Mouse (Mus musculus): ENCODE results near the gene Gins1. TPM values are rescaled to one million over a fixed set of nuclear protein-coding genes. Genes with fewer than 3 reads are reported as not detected.
"Not testable (repeated sequence)": the region's sequence is repeated elsewhere in the genome, so short reads cannot be mapped to it uniquely, and the experiment has no call there.

Gins1 gene
- total RNA-seq, 2 experiments from 2014 or later: 0.65 to 1.6 TPM

DNA sequence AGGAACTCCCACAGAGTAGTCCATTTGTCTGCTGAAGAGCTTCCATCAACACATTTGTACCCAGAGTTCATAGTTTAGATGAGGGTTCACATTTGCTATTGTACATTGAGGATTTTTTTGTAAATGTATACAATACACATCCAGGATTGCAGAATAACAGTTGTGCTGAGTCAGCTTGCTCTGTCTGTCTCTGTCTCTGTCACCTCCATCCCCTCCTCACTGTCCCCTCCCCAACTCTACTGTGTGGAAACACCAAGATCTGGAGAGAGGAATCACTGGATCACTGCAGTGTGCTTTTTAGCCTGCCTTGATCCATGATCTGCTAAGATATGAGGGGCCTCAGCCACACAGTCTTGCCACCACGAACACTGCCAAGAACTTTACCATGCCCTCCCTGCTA lies 19.4 kb upstream of the Gins1 start:
- no peak for TF ChIP-seq CTCF (IDR thresholded peaks at IDR 0.05)
- no peak for DNase-seq (ENCODE audit: extremely low spot score in 1 of 2, low spot score in 2 of 2)
- no peak overlapping the region for H3K27ac ChIP-seq
- intact Hi-C loops (cut with DNase I): no loop called here
- no peak overlapping the region for H3K4me3 ChIP-seq

DNA sequence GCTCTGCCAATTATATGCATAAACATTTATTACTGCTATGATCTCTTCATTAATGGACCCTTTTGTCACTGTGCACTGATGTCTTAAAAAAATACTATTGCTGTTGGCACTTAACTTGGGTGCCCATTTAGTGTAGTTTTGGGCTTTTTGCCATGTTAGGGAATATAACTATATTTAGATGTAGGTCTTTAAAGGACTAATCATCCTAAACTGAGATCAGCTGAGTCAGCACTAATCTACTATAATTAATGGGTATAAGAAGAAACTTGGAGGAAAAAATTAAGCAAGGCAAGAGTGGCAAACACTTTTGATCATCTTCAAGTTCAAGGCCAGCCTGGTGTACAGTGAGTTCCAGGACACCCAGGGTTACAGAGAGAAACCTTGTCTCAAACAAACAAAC lies 18.9 kb upstream of the Gins1 start:
- H3K4me3 ChIP-seq: no peak overlapping the region
- no peak overlapping the region for H3K27ac ChIP-seq
- no peak for DNase-seq (ENCODE audit: extremely low spot score in 1 of 2, low spot score in 2 of 2)
- TF ChIP-seq CTCF (IDR thresholded peaks at IDR 0.05): no peak
- intact Hi-C loops (cut with DNase I): no loop called here

DNA sequence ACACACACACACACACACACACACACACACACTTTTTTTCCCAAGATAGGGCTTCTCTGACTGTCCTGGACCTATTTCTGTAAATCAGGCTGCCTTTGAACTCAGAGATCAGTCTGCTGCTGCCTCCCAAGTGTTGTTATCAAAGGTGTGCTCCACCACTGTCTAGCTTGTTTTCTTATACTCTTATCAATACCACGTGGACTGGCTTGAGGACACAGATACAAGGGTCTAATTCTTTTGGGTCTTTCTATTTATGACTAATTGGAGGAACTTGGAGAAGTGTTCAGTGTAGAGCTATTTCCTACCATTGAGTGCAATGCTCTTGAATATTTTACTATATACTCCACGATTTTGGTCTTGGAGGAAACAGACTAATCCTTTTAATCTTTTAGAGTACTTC lies 17.8 kb upstream of the Gins1 start:
- H3K4me3 ChIP-seq: no peak overlapping the region
- intact Hi-C loops (cut with DNase I): no loop called here
- TF ChIP-seq CTCF (IDR thresholded peaks at IDR 0.05): no peak

DNA sequence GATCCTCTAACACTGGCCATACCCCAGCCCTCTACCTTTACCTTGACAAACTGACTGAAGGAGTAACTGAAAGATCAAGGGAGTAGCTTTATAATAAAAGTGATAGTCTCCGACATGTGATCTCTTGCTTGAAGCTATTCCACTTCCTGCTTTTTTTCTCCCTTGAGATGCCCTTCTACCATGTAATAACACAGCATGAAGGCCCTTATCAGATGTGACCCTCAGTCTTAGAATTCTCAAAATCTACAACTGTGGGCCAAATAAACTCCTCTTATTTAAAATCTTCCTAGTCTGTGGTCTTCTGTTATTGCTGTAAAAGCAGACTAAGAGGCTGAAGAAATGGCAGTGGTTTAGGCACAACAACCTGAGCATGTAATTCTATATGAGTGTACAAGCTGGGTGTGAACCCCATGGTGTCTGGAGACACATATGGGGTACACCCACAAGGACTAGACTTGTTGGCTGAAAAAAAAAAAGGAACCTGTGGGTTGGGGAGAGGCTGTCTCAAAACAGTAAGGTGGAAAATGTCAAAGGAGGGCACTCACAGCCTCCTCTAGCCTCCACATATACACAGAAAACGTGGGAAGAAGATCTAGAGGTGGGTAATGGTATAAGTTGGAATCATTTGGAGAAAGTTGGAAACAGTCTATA lies 10.5 kb upstream of the Gins1 start:
- DNase-seq (ENCODE audit: extremely low spot score in 1 of 2, low spot score in 2 of 2): no peak
- no peak for TF ChIP-seq CTCF (IDR thresholded peaks at IDR 0.05)
- H3K4me3 ChIP-seq: no peak overlapping the region
- intact Hi-C loops (cut with DNase I): no loop called here
- no peak overlapping the region for H3K27ac ChIP-seq

More for the DNA sequence above, 17.8 kb upstream of the Gins1 start:
- no peak overlapping the region for H3K27ac ChIP-seq
- no peak for DNase-seq (ENCODE audit: extremely low spot score in 1 of 2, low spot score in 2 of 2)

DNA sequence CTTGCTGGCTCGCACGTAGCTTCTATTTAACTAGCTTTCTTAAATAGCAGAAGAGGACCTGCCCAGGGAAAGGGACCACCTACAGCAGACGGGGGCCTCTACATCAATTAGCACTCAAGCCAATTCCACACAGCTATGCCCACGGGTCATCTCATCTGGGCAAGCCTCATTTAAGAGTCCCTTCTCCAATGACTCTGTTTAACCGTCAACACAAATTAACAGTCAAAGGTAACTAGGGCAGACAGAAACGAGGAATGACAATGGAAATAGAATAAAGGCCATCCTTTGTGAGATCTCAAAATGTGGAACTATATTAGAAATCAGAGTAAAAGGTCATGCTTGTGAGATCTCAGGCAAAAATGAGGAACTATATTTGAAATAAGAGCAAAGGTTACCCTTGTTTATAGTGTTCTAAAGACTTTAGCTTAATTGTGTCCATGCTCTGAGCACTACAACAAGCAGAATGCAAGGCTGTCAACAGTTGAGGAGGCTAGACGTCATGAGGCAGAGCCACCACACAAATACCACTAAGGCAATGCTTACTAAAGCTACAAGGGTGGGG lies 9.4 kb upstream of the Gins1 start:
- H3K4me3 ChIP-seq: no peak overlapping the region
- no peak overlapping the region for H3K27ac ChIP-seq
- no peak for DNase-seq (ENCODE audit: extremely low spot score in 1 of 2, low spot score in 2 of 2)
- intact Hi-C loops (cut with DNase I): no loop called here
- TF ChIP-seq CTCF (IDR thresholded peaks at IDR 0.05): no peak

DNA sequence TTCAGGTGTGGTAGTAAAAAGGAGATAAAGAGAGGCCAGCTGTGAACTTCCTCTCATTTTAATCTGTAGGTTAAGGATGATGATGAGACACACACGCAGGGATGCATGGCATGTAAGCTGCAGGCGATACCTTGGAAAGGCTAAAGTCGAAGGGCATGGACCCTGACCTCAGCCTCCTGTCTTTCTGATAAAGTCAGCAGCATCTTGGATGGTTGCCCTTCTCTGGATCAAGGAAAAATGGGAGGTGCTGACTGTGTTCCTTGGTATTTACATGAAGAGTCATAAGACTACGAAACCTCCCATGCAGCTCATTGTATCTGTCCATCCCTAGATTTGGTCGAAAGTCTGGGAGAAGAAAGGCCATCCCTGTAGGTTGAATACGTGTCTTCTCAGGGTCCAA lies 4.9 kb upstream of the Gins1 start:
- no peak overlapping the region for H3K27ac ChIP-seq
- H3K4me3 ChIP-seq: no peak overlapping the region
- TF ChIP-seq CTCF (IDR thresholded peaks at IDR 0.05): no peak
- intact Hi-C loops (cut with DNase I): loop anchor here (5.0 kb wide), 1 partner anchor 102 kb away; no protein-coding TSS in a partner anchor
- DNase-seq (ENCODE audit: extremely low spot score in 1 of 2, low spot score in 2 of 2): no peak

DNA sequence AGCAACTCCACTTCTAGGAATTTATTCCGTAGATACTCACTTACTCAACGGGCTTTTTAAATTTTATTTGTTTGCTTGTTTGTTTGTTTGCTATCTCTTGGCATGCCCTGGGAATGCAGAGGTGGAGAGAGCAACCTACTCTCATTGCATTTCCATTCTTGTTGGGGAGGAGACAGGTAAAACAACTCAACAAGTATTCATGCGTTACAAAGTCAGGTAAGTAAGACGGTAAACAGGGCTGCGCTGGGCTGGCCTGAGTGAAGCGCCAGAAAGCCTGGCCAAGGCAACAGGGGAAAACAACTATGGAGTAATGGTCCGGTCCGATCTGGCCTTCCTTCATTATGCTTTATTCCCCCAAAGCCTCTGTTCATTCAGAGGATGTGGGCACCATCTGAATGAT lies 2.9 kb upstream of the Gins1 start:
- no peak overlapping the region for H3K27ac ChIP-seq
- intact Hi-C loops (cut with DNase I): loop anchor here (5.0 kb wide), 1 partner anchor 100 kb away; no protein-coding TSS in a partner anchor
- no peak for DNase-seq (ENCODE audit: extremely low spot score in 1 of 2, low spot score in 2 of 2)
- TF ChIP-seq CTCF (IDR thresholded peaks at IDR 0.05): no peak
- peak overlapping the region; percentile 90 for H3K4me3 ChIP-seq

DNA sequence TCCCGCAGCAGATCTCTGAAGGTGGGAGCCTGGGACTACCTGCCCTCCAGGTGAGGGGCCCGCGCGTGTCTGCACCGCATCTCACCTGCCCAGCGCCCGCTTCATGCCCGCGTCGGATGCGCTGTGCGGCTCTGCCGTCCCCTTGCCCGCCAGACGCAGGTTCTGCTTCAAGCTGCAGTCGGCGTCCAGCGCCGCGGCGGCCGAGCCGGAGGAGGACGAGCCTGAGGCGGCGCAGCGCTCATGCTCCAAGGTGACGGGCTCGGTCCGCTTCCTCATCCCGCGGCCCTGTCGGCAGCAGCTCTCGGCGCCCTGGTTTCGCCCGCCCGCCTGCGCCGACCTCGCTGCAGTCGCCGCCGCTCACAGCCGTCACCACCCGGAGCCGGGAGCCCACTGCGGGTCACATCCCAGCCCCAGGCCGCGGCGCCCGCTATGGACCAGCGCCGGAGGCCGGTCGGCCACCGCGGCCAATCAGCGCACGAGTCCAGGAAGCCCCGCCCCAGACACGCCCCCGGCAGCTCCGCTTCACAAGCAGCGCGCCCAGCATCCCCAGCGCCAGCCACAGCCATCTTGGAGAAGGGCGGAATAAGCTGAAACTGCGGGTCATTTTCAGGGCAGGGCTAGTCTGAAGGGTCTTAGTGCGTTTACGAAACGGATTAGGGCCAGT lies 796 bp upstream of the Gins1 start, which contains the start of gene Abhd12:
Gene Abhd12, minus strand, starts transcription at position 470 of the 664 bp plus-strand sequence.
- Histone ChIP-seq H3K4me3 (peak within 1 kb of the TSS; percentile 90), H3K27ac (peak within 1 kb of the TSS; percentile 91)
- DNase-seq (ENCODE audit: extremely low spot score in 1 of 2, low spot score in 2 of 2): peak; percentile 97 to 98
- intact Hi-C loops (cut with DNase I): loop anchor here (2.0 to 5.0 kb wide), 2 partner anchors 60 to 98 kb away; no protein-coding TSS in a partner anchor
- no peak for TF ChIP-seq CTCF (IDR thresholded peaks at IDR 0.05)

DNA sequence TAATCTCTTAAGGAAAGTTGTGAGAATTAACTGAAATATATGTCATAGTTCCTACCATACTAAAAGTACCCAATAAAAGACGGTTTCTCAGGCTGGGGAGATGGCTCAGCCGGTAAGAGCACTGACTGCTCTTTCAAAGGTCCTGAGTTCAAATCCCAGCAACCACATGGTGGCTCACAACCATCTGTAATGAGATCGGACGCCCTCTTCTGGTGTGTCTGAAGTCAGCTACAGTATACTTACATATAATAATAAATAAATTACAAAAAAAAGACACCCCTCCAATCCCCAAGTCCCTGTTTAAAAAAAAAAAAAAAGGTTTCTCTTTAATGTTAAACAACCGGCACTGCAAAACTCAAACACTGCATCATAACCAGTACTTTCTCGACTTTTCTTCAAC lies 3.7 kb downstream of the Gins1 start:
- DNase-seq (ENCODE audit: extremely low spot score in 1 of 2, low spot score in 2 of 2); H3K27ac ChIP-seq: not testable (repeated sequence)
- TF ChIP-seq CTCF (IDR thresholded peaks at IDR 0.05): peak; percentile 22
- intact Hi-C loops (cut with DNase I): loop anchor here (2.0 to 5.0 kb wide), 3 partner anchors 162 to 300 kb away; partner anchors contain the start of genes Apmap and Entpd6
- peak overlapping the region; percentile 84 for H3K4me3 ChIP-seq

DNA sequence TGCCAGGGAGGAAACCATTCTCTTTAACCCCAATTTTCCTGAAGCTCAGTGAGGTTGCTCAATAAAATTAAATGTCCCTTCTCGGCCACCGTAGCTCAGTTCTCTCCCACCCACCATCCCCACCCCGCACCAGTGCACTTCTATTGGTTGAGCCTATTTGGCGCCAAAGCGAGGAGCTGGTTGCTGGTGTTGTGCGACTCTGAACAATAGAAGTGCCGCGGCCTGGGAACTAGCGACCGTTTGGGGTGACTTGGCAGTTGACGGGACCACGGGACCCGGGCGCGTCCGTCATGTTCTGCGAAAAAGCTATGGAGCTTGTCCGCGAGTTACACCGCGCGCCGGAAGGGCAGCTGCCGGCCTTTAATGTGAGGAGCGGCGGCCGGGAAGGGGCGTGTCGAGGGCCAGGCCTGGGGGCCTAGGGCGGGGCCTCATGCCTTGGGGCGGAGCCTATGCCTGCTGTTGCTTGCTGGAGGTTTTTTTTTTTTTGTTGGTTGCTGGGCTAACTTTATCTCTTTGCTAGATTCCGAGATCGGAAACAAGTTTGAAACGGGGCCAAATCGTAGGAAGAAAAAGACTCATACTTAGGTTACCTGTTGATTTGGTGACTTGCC lies 4.3 kb downstream of the Gins1 start:
- H3K4me3 ChIP-seq: peak overlapping the region; percentile 84
- no peak for TF ChIP-seq CTCF (IDR thresholded peaks at IDR 0.05)
- no peak overlapping the region; the same call in 1 of the 2 replicates for H3K27ac ChIP-seq
- peak; percentile 82 to 84 for DNase-seq (ENCODE audit: extremely low spot score in 1 of 2, low spot score in 2 of 2)
- intact Hi-C loops (cut with DNase I): loop anchor here (2.0 to 5.0 kb wide), 3 partner anchors 162 to 301 kb away; partner anchors contain the start of genes Apmap and Entpd6

DNA sequence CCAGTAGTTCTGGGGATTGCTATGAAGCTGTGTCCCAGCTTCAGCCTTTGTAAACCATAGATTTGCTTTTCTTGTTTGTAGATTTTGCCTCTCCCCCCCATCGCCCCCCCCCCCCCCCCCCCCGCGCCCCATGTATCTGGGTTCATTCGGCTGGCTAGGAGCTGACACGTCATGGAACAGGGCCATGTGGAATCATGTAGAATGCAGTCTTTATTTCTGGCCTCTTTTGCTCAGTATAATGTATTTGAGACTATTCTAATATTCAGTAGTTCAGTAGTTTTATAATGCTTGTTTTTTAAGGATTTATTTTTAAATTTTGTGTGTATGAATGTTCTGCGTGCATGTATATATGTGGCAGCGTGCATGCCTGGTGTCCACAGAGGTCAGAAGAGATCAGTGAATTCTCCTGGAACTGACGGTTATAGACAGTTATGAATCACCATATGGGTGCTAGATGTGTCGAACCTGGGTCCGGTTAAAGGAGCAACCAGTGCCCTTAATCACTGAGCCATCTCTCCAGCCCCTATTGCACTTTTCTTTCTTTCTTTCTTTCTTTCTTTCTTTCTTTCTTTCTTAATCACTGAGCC lies 5.2 kb downstream of the Gins1 start:
- no peak overlapping the region for H3K27ac ChIP-seq
- no peak for DNase-seq (ENCODE audit: extremely low spot score in 1 of 2, low spot score in 2 of 2)
- H3K4me3 ChIP-seq: peak overlapping the region; percentile 84; the same call in 1 of the 2 replicates
- intact Hi-C loops (cut with DNase I): no loop called here
- TF ChIP-seq CTCF (IDR thresholded peaks at IDR 0.05): no peak

Measured in left cerebral cortex, adult 2 months (tissue).